Mouse (Mus musculus): Measurements from ENCODE around the gene Bmp15. TPM values are rescaled to one million over a fixed set of nuclear protein-coding genes. Genes with fewer than 3 reads are reported as not detected.

Gene Bmp15
- polyA plus RNA-seq (2016; fragmentation: Nextera tagmentation; extraction: Ambion mirVana): 0.13 and 0.18 TPM in 2 replicates

DNA sequence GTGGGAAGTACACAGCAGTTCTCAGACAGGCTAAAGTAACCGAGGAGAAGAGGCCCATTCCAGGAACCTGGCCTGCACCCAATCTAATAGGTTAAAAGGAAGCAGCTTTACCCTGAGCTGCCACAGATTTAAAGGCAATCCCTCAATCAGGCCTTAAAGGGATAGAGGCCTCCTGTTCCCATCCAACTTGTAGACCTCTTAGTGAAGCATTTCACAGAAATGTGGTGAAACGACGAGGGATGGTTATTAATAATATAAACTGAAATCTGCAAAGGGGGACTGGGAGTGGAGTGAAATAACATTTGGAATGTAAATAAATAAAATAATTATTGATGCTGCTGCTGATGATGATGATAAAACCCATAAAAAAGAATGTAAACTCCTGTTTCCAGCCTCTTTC, at the start of gene Bmp15:
Bmp15 (minus strand) TSS at position 101 of the 400 bp plus-strand sequence.
- Histone ChIP-seq H3K4me2 (no peak within 1 kb of the TSS), H3K9ac (replicated peaks) (no peak within 1 kb of the TSS), H3K4me1 (replicated peaks) (no peaks in the 10 kb centered on the region), H3K4me3 (replicated peaks) (no peak within 1 kb of the TSS), H3K27ac (no peak within 1 kb of the TSS), H3K9me3 (no peaks in the 10 kb centered on the region), H3K36me3 (no peaks in the 10 kb centered on the region), H3K27me3 (no peaks in the 10 kb centered on the region)
- 73% methylated on average over 3 of the region's 3 CpGs for WGBS
- no peak for ATAC-seq (ENCODE audit: insufficient number of reproducible peaks, insufficient read depth, low FRiP score, low TSS enrichment, low read depth)

DNA sequence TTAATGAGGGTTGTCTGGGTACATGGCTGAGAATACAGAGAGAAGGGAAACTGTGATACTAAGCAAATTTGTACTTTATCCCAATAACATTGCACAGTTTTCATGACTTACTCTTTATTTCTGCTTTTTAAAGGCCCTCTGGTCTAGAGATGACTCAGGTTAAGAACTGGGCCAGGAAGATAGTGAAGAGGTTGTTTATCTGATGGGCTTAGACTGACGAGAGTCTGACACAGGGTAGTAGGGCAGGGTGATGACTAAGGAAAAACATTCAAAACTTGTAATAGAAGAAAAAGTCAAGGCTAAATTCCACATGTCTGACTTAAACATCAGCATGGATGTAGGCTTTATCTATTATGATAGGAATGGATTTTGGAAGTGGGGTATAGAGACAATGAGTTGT, 48.3 kb upstream of the Bmp15 start:
- Histone ChIP-seq H3K4me1 (replicated peaks) (no peaks in the 10 kb centered on the region), H3K9ac (replicated peaks) (no peak overlapping the region), H3K27ac (no peak overlapping the region), H3K36me3 (no peaks in the 10 kb centered on the region), H3K4me2 (no peak overlapping the region), H3K27me3 (no peaks in the 10 kb centered on the region), H3K9me3 (no peaks in the 10 kb centered on the region), H3K4me3 (replicated peaks) (no peak overlapping the region)
- 81% methylated on average over 1 of the region's 1 CpGs for WGBS
- ATAC-seq (ENCODE audit: insufficient number of reproducible peaks, insufficient read depth, low FRiP score, low TSS enrichment, low read depth): no peak

DNA sequence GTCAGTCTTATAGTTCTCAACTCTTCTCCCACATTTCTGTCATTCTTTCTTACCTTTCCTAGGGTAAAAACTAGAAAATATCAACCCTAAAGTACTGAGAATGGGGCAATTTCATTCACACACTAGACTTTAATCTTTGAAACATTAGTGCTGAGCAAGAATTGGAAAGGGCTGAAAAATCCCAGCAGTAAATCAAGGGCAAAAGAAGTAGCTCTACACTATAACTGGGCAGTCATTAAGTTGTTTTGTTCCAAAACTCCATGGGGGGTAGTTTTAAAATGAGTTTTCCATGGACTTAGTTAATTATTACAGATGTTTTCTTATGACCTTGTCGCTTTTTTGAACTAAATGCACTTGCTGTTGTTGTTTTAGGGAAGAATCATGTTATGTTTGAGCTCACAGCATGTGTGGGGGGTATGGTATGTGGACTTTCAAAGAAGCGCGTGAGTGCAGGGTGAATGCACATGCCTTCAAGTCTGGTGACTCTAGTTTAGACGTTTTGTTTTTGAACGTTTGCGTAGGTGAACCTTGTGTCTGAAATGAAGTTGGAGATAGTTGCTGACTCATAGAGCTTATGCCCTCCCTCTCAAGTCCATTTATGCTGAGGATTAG, 37.1 kb upstream of the Bmp15 start:
- Histone ChIP-seq H3K27me3 (no peaks in the 10 kb centered on the region), H3K9me3 (no peaks in the 10 kb centered on the region), H3K36me3 (no peaks in the 10 kb centered on the region), H3K4me2 (no peak overlapping the region), H3K27ac (no peak overlapping the region), H3K9ac (replicated peaks) (no peak overlapping the region), H3K4me1 (replicated peaks) (no peaks in the 10 kb centered on the region), H3K4me3 (replicated peaks) (no peak overlapping the region)
- WGBS: 54% methylated on average over 6 of the region's 6 CpGs
- ATAC-seq (ENCODE audit: insufficient number of reproducible peaks, insufficient read depth, low FRiP score, low TSS enrichment, low read depth): no peak

DNA sequence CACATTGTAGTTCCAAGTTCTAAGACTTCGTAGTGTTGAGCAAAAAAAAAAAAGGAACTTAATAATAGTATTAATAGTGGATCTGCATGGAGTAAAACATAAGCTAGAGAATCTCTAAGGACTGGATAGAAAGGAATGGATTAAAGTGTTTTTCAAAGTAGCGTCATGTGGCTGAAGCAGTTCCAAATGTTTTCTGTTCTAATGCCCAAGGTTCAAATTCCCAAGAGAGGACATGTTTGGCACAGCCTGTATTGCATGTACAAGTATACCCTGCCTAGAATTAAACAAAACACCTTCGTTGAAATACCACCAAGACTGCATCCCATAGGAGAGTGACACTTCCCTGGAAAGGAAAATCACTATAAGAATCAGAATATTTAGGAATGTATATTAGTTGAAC, 36.4 kb upstream of the Bmp15 start:
- H3K4me2 ChIP-seq: no peak overlapping the region
- no peaks in the 10 kb centered on the region for H3K9me3 ChIP-seq
- no peaks in the 10 kb centered on the region for H3K27me3 ChIP-seq
- no peak overlapping the region for H3K27ac ChIP-seq
- WGBS: 76% methylated on average over 3 of the region's 3 CpGs
- no peak overlapping the region for H3K4me3 ChIP-seq (replicated peaks)
- ATAC-seq (ENCODE audit: insufficient number of reproducible peaks, insufficient read depth, low FRiP score, low TSS enrichment, low read depth): no peak
- H3K9ac ChIP-seq (replicated peaks): no peak overlapping the region
- H3K36me3 ChIP-seq: no peaks in the 10 kb centered on the region
- H3K4me1 ChIP-seq (replicated peaks): no peaks in the 10 kb centered on the region

DNA sequence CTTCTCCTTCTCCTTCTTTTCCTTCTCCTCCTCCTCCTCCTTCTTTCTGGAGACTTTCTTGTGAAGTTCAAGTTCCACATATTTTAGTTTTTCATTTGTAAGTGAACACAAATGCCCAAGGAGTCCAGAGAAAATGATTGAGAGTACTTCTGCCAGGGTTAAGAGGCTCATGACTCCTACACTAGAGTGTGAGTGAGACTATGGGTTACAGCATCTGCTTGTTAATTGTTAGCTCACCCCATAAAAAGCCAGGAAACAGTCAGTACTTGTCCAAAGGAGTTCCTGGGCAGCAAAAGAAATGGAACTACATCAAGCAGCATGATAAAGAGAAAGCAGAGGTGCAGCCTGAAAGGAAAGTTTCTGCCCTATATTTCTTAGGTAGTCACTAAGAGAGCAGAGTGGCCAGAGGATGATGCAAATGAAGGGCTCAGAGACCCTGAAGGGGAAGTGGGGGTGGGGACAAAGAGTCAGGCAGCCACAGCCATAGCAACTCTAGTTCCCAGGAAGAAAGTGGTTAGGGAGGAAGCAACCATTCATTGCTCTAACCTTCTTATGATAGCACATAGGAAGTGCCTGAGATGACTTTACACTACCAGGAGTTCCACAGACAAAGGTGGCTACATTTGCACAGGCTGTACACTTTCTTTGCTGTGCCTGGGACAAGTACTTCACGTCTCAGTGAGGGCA, 24.9 kb upstream of the Bmp15 start:
- Histone ChIP-seq H3K36me3 (no peaks in the 10 kb centered on the region), H3K27me3 (no peaks in the 10 kb centered on the region), H3K9ac (replicated peaks) (no peak overlapping the region), H3K4me3 (replicated peaks) (no peak overlapping the region), H3K4me2 (no peak overlapping the region), H3K9me3 (no peaks in the 10 kb centered on the region), H3K4me1 (replicated peaks) (no peaks in the 10 kb centered on the region), H3K27ac (no peak overlapping the region)
- ATAC-seq (ENCODE audit: insufficient number of reproducible peaks, insufficient read depth, low FRiP score, low TSS enrichment, low read depth): no peak
- WGBS: 22% methylated on average over 1 of the region's 1 CpGs

DNA sequence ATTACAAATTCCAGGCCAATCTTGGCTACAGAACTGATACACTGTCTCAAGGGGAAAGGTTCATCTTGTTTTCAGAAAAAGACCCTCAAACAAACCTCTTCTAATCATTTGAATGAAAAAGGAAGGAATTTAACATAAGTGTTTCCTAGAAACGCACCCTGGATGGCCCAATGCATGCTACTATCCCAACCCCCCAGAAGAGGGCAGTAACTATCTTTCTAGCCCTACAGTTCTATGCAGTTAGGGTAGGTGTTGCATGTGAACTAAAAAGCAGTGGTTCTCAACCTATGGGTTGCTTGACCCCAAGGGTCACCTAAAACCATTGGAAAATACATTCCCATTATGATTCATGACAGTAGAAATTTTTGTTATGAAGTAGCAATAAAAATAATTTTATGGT, 3.5 kb upstream of the Bmp15 start:
- Histone ChIP-seq H3K27ac (no peak overlapping the region), H3K27me3 (no peaks in the 10 kb centered on the region), H3K36me3 (no peaks in the 10 kb centered on the region), H3K4me2 (no peak overlapping the region), H3K4me3 (replicated peaks) (no peak overlapping the region), H3K4me1 (replicated peaks) (no peaks in the 10 kb centered on the region), H3K9ac (replicated peaks) (no peak overlapping the region), H3K9me3 (no peaks in the 10 kb centered on the region)
- ATAC-seq (ENCODE audit: insufficient number of reproducible peaks, insufficient read depth, low FRiP score, low TSS enrichment, low read depth): no peak
- WGBS: 40% methylated on average over 1 of the region's 1 CpGs

DNA sequence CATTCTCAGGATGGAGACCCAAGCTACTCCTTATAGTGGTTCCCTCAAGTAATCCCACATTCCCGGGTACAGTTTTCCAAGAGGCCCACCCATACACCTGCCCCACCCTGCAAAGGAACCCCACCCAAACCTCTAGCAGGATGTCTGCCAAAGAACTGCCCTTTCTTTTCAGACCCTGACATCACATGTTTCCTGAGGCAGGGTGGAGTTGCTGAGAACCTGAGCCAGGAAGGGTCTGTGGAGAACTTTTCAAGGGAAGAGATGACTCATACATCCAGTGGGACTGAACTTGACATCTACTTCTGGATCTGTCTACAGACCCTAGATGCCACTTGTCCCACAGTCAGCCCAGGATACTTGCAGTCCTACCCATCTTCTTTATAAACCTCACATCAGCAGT, 2.8 kb downstream of the Bmp15 start:
- Histone ChIP-seq H3K9me3 (no peaks in the 10 kb centered on the region), H3K36me3 (no peaks in the 10 kb centered on the region), H3K4me1 (replicated peaks) (no peaks in the 10 kb centered on the region), H3K4me3 (replicated peaks) (no peak overlapping the region), H3K9ac (replicated peaks) (no peak overlapping the region), H3K27me3 (no peaks in the 10 kb centered on the region), H3K4me2 (no peak overlapping the region), H3K27ac (no peak overlapping the region)
- WGBS: 89% methylated on average over 1 of the region's 1 CpGs
- ATAC-seq (ENCODE audit: insufficient number of reproducible peaks, insufficient read depth, low FRiP score, low TSS enrichment, low read depth): no peak

Other genes starting within 250 kb of the Bmp15 start
- not detected in 2 replicates for gene AU022751, start 237.3 kb downstream of the Bmp15 start, polyA plus RNA-seq (2016; fragmentation: Nextera tagmentation; extraction: Ambion mirVana)
- 9.7 and 11.1 TPM in 2 replicates for gene Nudt10, start 147.7 kb downstream of the Bmp15 start, polyA plus RNA-seq (2016; fragmentation: Nextera tagmentation; extraction: Ambion mirVana)
- 10.0 and 12.2 TPM in 2 replicates for gene Shroom4, start 79.1 kb upstream of the Bmp15 start, polyA plus RNA-seq (2016; fragmentation: Nextera tagmentation; extraction: Ambion mirVana)

Data from limb, embryonic 12.5 days (tissue).